Mouse (Mus musculus): Measurements from ENCODE around the gene Mrm3.

The Mrm3 gene

GRCm38 (mm10) chr11:76256129-76256528 lies 12.6 kb downstream of the Mrm3 start:
- Histone ChIP-seq H3K36me3 (ENCODE audit: insufficient read depth, low read length) (peaks cover 52% of the 10 kb centered on the region), H3K9me3 (ENCODE audit: low read length) (no peaks in the 10 kb centered on the region), H3K4me1 (replicated peaks; ENCODE audit: low read depth, low read length) (peaks cover 36% of the 10 kb centered on the region), H3K27me3 (ENCODE audit: insufficient read depth, low read length) (peaks cover 14% of the 10 kb centered on the region; the same call in 1 of the 2 replicates), H3K4me3 (replicated peaks; ENCODE audit: low read length) (no peak overlapping the region)
- no peak for TF ChIP-seq CTCF (conservative IDR thresholded peaks at IDR 0.05; ENCODE audit: low read length)
- no peak for TF ChIP-seq POU5F1 (IDR thresholded peaks at IDR 0.05; ENCODE audit: borderline replicate concordance, low read length)
- TF ChIP-seq NANOG (IDR thresholded peaks at IDR 0.05; ENCODE audit: borderline replicate concordance, low read length), result no peak

DNA sequence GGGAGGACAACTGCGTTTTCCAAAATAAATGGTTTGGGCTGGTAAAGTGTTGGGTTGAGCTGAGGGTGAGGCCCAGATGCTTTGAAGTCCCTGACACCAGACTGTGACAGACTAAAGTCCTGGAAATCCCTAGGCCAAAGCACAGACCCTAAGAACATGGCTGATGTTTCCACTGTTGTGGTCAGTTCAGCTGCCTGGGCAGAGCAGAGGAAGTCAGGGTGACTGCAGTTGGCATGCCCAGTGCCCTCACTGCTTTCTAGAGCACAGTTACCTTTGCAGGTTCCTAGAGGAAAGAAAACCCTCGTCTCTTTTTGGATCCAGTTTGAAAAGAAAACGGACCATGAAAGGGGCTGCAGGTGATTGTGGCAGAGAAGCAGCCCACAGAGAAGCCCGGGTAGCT lies 13.9 kb downstream of the Mrm3 start:
- Histone ChIP-seq H3K4me1 (replicated peaks; ENCODE audit: low read depth, low read length) (peaks cover 48% of the 10 kb centered on the region), H3K36me3 (ENCODE audit: insufficient read depth, low read length) (peaks cover 61% of the 10 kb centered on the region), H3K9me3 (ENCODE audit: low read length) (no peaks in the 10 kb centered on the region), H3K27me3 (ENCODE audit: insufficient read depth, low read length) (peaks cover 22% of the 10 kb centered on the region; the same call in 1 of the 2 replicates), H3K4me3 (replicated peaks; ENCODE audit: low read length) (no peak overlapping the region)
- TF ChIP-seq CTCF (conservative IDR thresholded peaks at IDR 0.05; ENCODE audit: low read length), result no peak
- no peak for TF ChIP-seq POU5F1 (IDR thresholded peaks at IDR 0.05; ENCODE audit: borderline replicate concordance, low read length)
- no peak for TF ChIP-seq NANOG (IDR thresholded peaks at IDR 0.05; ENCODE audit: borderline replicate concordance, low read length)

DNA sequence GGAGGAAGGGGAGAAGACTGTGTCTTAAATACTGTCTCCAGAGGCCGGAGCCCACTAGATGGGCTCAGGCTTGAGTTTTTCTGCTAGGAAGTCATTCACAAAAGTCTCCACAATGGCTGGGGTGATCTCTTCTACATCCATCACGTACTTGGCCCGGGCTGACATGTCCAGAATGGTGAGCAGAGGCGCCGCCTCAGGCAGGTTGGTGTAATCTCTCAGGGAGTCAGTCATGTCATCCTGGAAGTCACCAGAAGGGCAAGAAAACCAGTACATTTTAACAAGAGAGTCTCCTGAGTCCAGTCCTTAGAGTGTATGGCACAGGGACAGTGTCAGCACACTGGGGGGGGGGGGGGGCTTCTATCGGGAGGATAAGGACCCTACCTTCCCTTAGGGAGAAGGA lies 15.0 kb downstream of the Mrm3 start:
- no peak overlapping the region for H3K4me3 ChIP-seq (replicated peaks; ENCODE audit: low read length)
- TF ChIP-seq POU5F1 (IDR thresholded peaks at IDR 0.05; ENCODE audit: borderline replicate concordance, low read length), result no peak
- no peak for TF ChIP-seq CTCF (conservative IDR thresholded peaks at IDR 0.05; ENCODE audit: low read length)
- no peak for TF ChIP-seq NANOG (IDR thresholded peaks at IDR 0.05; ENCODE audit: borderline replicate concordance, low read length)
- H3K9me3 ChIP-seq (ENCODE audit: low read length), result no peaks in the 10 kb centered on the region

DNA sequence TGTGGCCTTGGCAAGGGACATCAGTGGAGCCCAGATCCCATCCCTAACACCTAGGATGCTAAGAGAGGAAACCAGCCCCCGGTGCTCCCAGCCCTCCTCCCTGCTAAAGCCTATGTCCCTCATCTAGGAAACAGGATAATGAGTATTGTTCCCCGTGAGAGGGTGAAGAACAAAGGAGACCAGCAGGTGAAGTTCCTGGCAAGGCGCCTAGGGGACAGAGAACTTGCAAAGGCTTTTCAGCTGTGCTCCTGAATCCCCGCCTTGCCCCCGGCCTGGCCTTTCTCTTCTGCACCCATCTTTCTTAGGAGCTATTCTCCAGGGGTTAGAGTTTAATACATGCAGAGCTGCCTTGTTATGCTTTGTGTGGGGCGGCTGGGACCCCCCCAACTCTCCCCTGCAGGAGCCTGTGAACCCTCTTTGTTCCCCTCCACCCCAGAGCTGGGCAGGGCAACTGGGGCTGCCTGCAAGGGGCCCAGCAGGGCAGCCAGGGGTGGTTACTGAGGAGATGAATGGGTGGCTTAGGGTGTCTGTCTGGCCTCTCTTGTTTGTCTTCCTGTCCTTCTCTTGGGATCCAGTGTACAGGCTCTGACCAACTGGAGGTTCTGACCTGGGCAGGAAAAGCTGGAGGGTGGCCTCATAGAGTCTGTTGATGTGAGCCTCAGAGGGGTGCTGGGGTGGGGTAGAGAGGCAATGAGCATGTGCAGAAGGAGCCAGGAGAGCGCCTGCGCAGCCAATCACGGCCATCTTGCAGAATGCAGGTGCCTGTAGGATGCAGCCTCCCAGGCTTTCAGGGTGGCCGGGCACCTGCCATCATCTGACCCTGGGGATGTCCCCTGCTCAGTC lies 16.9 kb downstream of the Mrm3 start:
- H3K36me3 ChIP-seq (ENCODE audit: insufficient read depth, low read length), result peaks cover 63% of the 10 kb centered on the region
- no peaks in the 10 kb centered on the region for H3K9me3 ChIP-seq (ENCODE audit: low read length)
- H3K4me3 ChIP-seq (replicated peaks; ENCODE audit: low read length), result no peak overlapping the region
- H3K4me1 ChIP-seq (replicated peaks; ENCODE audit: low read depth, low read length), result peaks cover 60% of the 10 kb centered on the region
- H3K27me3 ChIP-seq (ENCODE audit: insufficient read depth, low read length), result peaks cover 47% of the 10 kb centered on the region
- TF ChIP-seq POU5F1 (IDR thresholded peaks at IDR 0.05; ENCODE audit: borderline replicate concordance, low read length), result no peak
- no peak for TF ChIP-seq NANOG (IDR thresholded peaks at IDR 0.05; ENCODE audit: borderline replicate concordance, low read length)
- no peak for TF ChIP-seq CTCF (conservative IDR thresholded peaks at IDR 0.05; ENCODE audit: low read length)

More for the DNA sequence above, 15.0 kb downstream of the Mrm3 start:
- Histone ChIP-seq H3K4me1 (replicated peaks; ENCODE audit: low read depth, low read length) (peaks cover 58% of the 10 kb centered on the region), H3K36me3 (ENCODE audit: insufficient read depth, low read length) (peaks cover 61% of the 10 kb centered on the region), H3K27me3 (ENCODE audit: insufficient read depth, low read length) (peaks cover 30% of the 10 kb centered on the region)

DNA sequence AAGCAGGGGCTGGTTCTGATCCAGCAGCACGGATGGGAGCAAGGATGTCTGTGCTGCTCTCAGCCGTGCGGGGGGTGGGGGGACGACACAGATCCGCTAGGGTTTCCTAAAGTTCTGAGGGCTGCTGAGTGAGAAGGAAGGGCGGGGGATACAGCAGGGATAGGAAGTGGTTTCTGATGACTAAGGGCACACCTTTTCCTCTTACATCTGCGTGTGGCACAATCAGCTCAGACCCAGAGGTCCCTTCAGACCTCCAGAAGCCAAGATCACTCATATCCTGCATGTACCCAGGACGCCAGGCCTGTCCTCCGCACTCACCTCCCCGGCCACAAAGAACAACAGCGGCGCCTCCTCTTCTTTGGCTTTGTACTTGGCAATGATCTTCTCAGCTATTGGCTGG lies 17.7 kb downstream of the Mrm3 start:
- peaks cover 59% of the 10 kb centered on the region for H3K4me1 ChIP-seq (replicated peaks; ENCODE audit: low read depth, low read length)
- peaks cover 64% of the 10 kb centered on the region for H3K36me3 ChIP-seq (ENCODE audit: insufficient read depth, low read length)
- no peak for TF ChIP-seq CTCF (conservative IDR thresholded peaks at IDR 0.05; ENCODE audit: low read length)
- TF ChIP-seq NANOG (IDR thresholded peaks at IDR 0.05; ENCODE audit: borderline replicate concordance, low read length), result no peak
- TF ChIP-seq POU5F1 (IDR thresholded peaks at IDR 0.05; ENCODE audit: borderline replicate concordance, low read length), result no peak
- H3K9me3 ChIP-seq (ENCODE audit: low read length), result no peaks in the 10 kb centered on the region
- H3K27me3 ChIP-seq (ENCODE audit: insufficient read depth, low read length), result peaks cover 50% of the 10 kb centered on the region
- no peak overlapping the region for H3K4me3 ChIP-seq (replicated peaks; ENCODE audit: low read length)

GRCm38 (mm10) chr11:76262611-76263351 lies 19.3 kb downstream of the Mrm3 start:
- Histone ChIP-seq H3K4me3 (replicated peaks; ENCODE audit: low read length) (peak overlapping the region; percentile 24), H3K4me1 (replicated peaks; ENCODE audit: low read depth, low read length) (peaks cover 64% of the 10 kb centered on the region), H3K36me3 (ENCODE audit: insufficient read depth, low read length) (peaks cover 56% of the 10 kb centered on the region), H3K27me3 (ENCODE audit: insufficient read depth, low read length) (peaks cover 57% of the 10 kb centered on the region), H3K9me3 (ENCODE audit: low read length) (no peaks in the 10 kb centered on the region)
- TF ChIP-seq POU5F1 (IDR thresholded peaks at IDR 0.05; ENCODE audit: borderline replicate concordance, low read length) (no peak), CTCF (conservative IDR thresholded peaks at IDR 0.05; ENCODE audit: low read length) (no peak), NANOG (IDR thresholded peaks at IDR 0.05; ENCODE audit: borderline replicate concordance, low read length) (peak; percentile 67)

- no peaks in the 10 kb centered on the region for H3K9me3 ChIP-seq (ENCODE audit: low read length)
- H3K4me3 ChIP-seq (replicated peaks; ENCODE audit: low read length), result no peak overlapping the region
- peaks cover 46% of the 10 kb centered on the region for H3K4me1 ChIP-seq (replicated peaks; ENCODE audit: low read depth, low read length)
- peaks cover 40% of the 10 kb centered on the region for H3K36me3 ChIP-seq (ENCODE audit: insufficient read depth, low read length)
- TF ChIP-seq CTCF (conservative IDR thresholded peaks at IDR 0.05; ENCODE audit: low read length), result no peak
- TF ChIP-seq NANOG (IDR thresholded peaks at IDR 0.05; ENCODE audit: borderline replicate concordance, low read length), result no peak
- TF ChIP-seq POU5F1 (IDR thresholded peaks at IDR 0.05; ENCODE audit: borderline replicate concordance, low read length), result no peak
- peaks cover 37% of the 10 kb centered on the region for H3K27me3 ChIP-seq (ENCODE audit: insufficient read depth, low read length)
Measured at GRCm38 (mm10) chr11:76267550-76267949, 24.0 kb downstream of the Mrm3 start.

GRCm38 (mm10) chr11:76268001-76268459 lies 24.5 kb downstream of the Mrm3 start:
- H3K36me3 ChIP-seq (ENCODE audit: insufficient read depth, low read length), result peaks cover 45% of the 10 kb centered on the region
- no peak overlapping the region for H3K4me3 ChIP-seq (replicated peaks; ENCODE audit: low read length)
- H3K4me1 ChIP-seq (replicated peaks; ENCODE audit: low read depth, low read length), result peaks cover 41% of the 10 kb centered on the region
- no peaks in the 10 kb centered on the region for H3K9me3 ChIP-seq (ENCODE audit: low read length)
- TF ChIP-seq NANOG (IDR thresholded peaks at IDR 0.05; ENCODE audit: borderline replicate concordance, low read length), result no peak
- TF ChIP-seq POU5F1 (IDR thresholded peaks at IDR 0.05; ENCODE audit: borderline replicate concordance, low read length), result no peak
- TF ChIP-seq CTCF (conservative IDR thresholded peaks at IDR 0.05; ENCODE audit: low read length), result no peak
- peaks cover 35% of the 10 kb centered on the region for H3K27me3 ChIP-seq (ENCODE audit: insufficient read depth, low read length)
